Mouse (Mus musculus): Measurements from ENCODE around the gene Klhl6.

GRCm38 (mm10) chr16:19979755-19980154 lies 3.1 kb downstream of the Klhl6 start:
- TF ChIP-seq CTCF (IDR thresholded peaks at IDR 0.05; ENCODE audit: borderline replicate concordance, extremely low read depth, insufficient read depth, insufficient read length): no peak
- TF ChIP-seq POLR2A (IDR thresholded peaks at IDR 0.05; ENCODE audit: borderline replicate concordance, extremely low read depth, insufficient read depth, insufficient read length, poor library complexity, severe bottlenecking): no peak
